Mouse (Mus musculus) olfactory bulb, adult 2 months (tissue): ENCODE data around the gene Ulk4.

Experiments
- CTCF ChIP-seq: fragments of 200-500 bp; IDR thresholded peaks from 2 replicates; pipeline ENCODE4 v1.5.1; 2012; ENCODE audit warnings: low read depth, mild to moderate bottlenecking, low read length, moderate library complexity; ENCODE audit not compliant: insufficient read depth
- POLR2A ChIP-seq: fragments of 200-500 bp; IDR thresholded peaks from 2 replicates; pipeline ENCODE4 v1.6.1; 2012; ENCODE audit warnings: mild to moderate bottlenecking, low read depth, low read length, moderate library complexity; ENCODE audit not compliant: insufficient read depth

- TF ChIP-seq CTCF (no peak), POLR2A (no peak)
Measured at GRCm38 (mm10) chr9:121293187-121293586, 16.2 kb upstream of the Ulk4 start.
